Mouse (Mus musculus) heart, postnatal 0 days (tissue): Measurements from ENCODE around the gene Slc25a24.

ENCODE experiments used
- CTCF ChIP-seq: IDR thresholded peaks from 2 replicates; pipeline ENCODE4 v1.5.1; 2016; ENCODE audit warnings: antibody characterized with exemption, control low read depth, low read depth
- EP300 ChIP-seq: IDR thresholded peaks from 2 replicates; pipeline ENCODE4 v1.6.1; 2016; ENCODE audit warnings: antibody characterized with exemption, low read depth

- TF ChIP-seq CTCF (no peak), EP300 (no peak)
Measured at GRCm38 (mm10) chr3:109084418-109084817, 38.5 kb upstream of the Slc25a24 start.
